Mouse (Mus musculus) midbrain, postnatal 0 days (tissue): ENCODE measurements at regions not wholly inside any gene's neighbourhood (a gene's known extent, or its start where the extent isn't known, plus 50 kb on each side); places are given as distances from the start of the nearest gene placed in this dataset.

ENCODE experiments used
- ATAC-seq: fragments of 200-750 bp; cut with Nextera tagmentation; 2 replicates; pipeline ENCODE4 v1.8.0; 2017; ENCODE audit warnings: moderate number of reproducible peaks, mild to moderate bottlenecking, moderate TSS enrichment, moderate library complexity; ENCODE audit not compliant: low FRiP score
- DNase-seq: peaks from one replicate; pipeline ENCODE4 v3.0.0-alpha.2; 2015; ENCODE audit warnings: low spot score
- H3K27ac ChIP-seq: fragments of 300-500 bp; sonication (generic); 2 replicates; pipeline ENCODE4 v1.5.1; 2014; ENCODE audit warnings: low read depth, mild to moderate bottlenecking, low read length, mixed read lengths
- H3K27me3 ChIP-seq: fragments of 300-500 bp; sonication (generic); 2 replicates; pipeline ENCODE4 v1.6.1; 2014; ENCODE audit warnings: low read length, control low read depth, mixed read lengths; ENCODE audit not compliant: insufficient read depth
- H3K36me3 ChIP-seq: fragments of 300-500 bp; sonication (generic); 2 replicates; pipeline ENCODE4 v1.6.1; 2014; ENCODE audit warnings: low read length, control low read depth, mixed read lengths; ENCODE audit not compliant: insufficient read depth
- H3K4me1 ChIP-seq: fragments of 300-500 bp; sonication (generic); 2 replicates; pipeline ENCODE4 v1.6.1; 2014; ENCODE audit warnings: mild to moderate bottlenecking, control low read depth, antibody characterized with exemption, low read length, mixed read lengths; ENCODE audit not compliant: insufficient read depth
- H3K4me2 ChIP-seq: fragments of 300-500 bp; sonication (generic); 2 replicates; pipeline ENCODE4 v1.6.1; 2014; ENCODE audit warnings: low read depth, mild to moderate bottlenecking, low read length, mixed read lengths; ENCODE audit not compliant: poor library complexity, severe bottlenecking
- H3K4me3 ChIP-seq: fragments of 300-500 bp; sonication (generic); 2 replicates; pipeline ENCODE4 v1.5.1; 2014; ENCODE audit warnings: low read depth, mild to moderate bottlenecking, low read length, moderate library complexity
- H3K9ac ChIP-seq: fragments of 300-500 bp; sonication (generic); replicated peaks from 2 replicates; pipeline ENCODE4 v1.6.1; 2014; ENCODE audit warnings: mild to moderate bottlenecking, low read length, moderate library complexity, mixed read lengths; ENCODE audit not compliant: poor library complexity, severe bottlenecking
- H3K9me3 ChIP-seq: fragments of 300-500 bp; sonication (generic); 2 replicates; pipeline ENCODE4 v1.6.1; 2016; ENCODE audit warnings: low read length, control low read depth
- CTCF ChIP-seq: IDR thresholded peaks from 2 replicates; pipeline ENCODE4 v1.5.1; 2016; ENCODE audit warnings: antibody characterized with exemption, mild to moderate bottlenecking
- WGBS: fragments of 180-500 bp; shearing (Covaris S2); extraction: QIAGEN DNeasy Blood & Tissue Kit; methylation state at CpG from one replicate; pipeline ENCODE4 v1.1.7; 2014; 5-methylcytosine and 5-hydroxymethylcytosine counted together

GRCm38 (mm10) chr6:106920951-106921350 lies 121.1 kb upstream of the Crbn start:
- DNase-seq = peak; percentile 12
- Histone ChIP-seq H3K36me3 (no peaks in the 10 kb centered on the region), H3K27ac (no peak overlapping the region), H3K4me2 (no peak overlapping the region), H3K9ac (no peak overlapping the region), H3K4me3 (no peak overlapping the region), H3K27me3 (no peaks in the 10 kb centered on the region), H3K4me1 (no peaks in the 10 kb centered on the region), H3K9me3 (no peaks in the 10 kb centered on the region)
- TF ChIP-seq CTCF = no peak
- 54% methylated on average over 2 of the region's 2 CpGs for WGBS
- ATAC-seq = no peak

- Histone ChIP-seq H3K27ac (no peak overlapping the region), H3K4me2 (no peak overlapping the region), H3K9ac (no peak overlapping the region), H3K27me3 (no peaks in the 10 kb centered on the region), H3K9me3 (no peaks in the 10 kb centered on the region), H3K4me1 (no peaks in the 10 kb centered on the region), H3K36me3 (no peaks in the 10 kb centered on the region), H3K4me3 (no peak overlapping the region)
- no peak for TF ChIP-seq CTCF
- ATAC-seq = no peak
- DNase-seq = peak; percentile 33
- 71% methylated on average over 2 of the region's 2 CpGs for WGBS
Observed at GRCm38 (mm10) chr6:106925486-106925885, 125.6 kb upstream of the Crbn start.

GRCm38 (mm10) chr6:106933584-106933983 lies 133.7 kb upstream of the Crbn start:
- no peak overlapping the region for H3K9ac ChIP-seq
- no peak overlapping the region for H3K4me2 ChIP-seq
- no peaks in the 10 kb centered on the region for H3K4me1 ChIP-seq
- H3K4me3 ChIP-seq = no peak overlapping the region
- 87% methylated on average over 6 of the region's 6 CpGs for WGBS
- DNase-seq = no peak
- ATAC-seq = no peak
- H3K9me3 ChIP-seq = no peaks in the 10 kb centered on the region
- H3K27ac ChIP-seq = no peak overlapping the region
- no peak for TF ChIP-seq CTCF
- no peaks in the 10 kb centered on the region for H3K36me3 ChIP-seq
- H3K27me3 ChIP-seq = no peaks in the 10 kb centered on the region

DNA sequence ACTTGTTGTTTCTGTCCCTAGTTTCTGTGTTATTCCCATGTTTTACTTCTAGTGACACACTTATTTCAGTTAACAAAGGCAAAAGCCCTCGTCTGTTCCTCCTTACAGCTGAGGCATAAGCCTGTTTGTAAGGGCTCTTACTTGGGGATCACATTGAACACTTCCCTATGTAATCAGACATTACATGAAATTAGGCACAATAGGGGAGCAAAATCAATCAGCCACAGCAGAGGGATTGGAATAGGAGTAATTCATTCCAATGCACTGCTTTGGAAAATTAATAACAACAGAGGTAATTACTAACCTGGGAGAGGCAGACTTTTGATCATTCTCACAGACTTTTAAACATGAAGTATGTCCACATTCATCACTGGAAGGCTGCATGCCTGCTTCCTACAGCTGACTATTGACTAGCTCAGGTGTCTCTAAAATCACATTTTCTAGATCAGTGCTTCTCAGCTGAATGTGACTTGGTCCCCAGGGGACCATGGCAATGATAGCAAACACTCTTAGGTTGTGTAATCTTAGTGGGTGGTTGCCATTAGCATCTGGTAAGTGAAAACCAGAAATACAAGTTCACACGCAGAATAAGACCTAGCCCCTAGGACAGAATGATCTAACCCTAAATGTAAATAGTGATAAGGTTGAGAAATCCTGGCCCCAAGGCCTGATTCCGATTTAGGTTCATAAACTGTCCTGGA lies 146.5 kb upstream of the Crbn start:
- no peaks in the 10 kb centered on the region for H3K4me1 ChIP-seq
- no peaks in the 10 kb centered on the region for H3K27me3 ChIP-seq
- H3K4me2 ChIP-seq = no peak overlapping the region
- H3K36me3 ChIP-seq = no peaks in the 10 kb centered on the region
- no peak overlapping the region for H3K27ac ChIP-seq
- ATAC-seq = no peak
- H3K9ac ChIP-seq = no peak overlapping the region
- H3K4me3 ChIP-seq = no peak overlapping the region
- no peak for TF ChIP-seq CTCF
- WGBS = 64% methylated on average over 3 of the region's 3 CpGs
- no peak for DNase-seq
- H3K9me3 ChIP-seq = no peaks in the 10 kb centered on the region

DNA sequence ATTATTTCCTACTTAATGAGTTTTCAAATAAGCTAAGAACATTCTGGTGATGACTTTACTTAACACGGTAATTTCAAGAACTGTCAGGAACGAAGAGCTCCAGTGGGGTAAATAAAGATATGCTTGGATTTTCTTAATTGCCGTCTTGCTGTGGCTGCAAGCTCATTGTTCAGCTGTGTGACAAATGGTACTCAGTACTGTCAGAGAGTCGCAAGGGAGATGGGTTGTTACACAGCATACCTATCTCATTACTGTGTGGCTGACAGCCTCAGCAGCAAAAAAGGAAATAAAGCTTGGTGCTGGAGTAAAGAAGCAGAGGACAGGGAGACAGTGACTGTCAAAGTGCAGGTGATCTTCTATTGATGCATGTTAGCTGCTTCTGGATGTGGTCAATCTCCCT lies 151.0 kb upstream of the Crbn start:
- Histone ChIP-seq H3K36me3 (no peaks in the 10 kb centered on the region), H3K4me1 (no peaks in the 10 kb centered on the region), H3K27ac (no peak overlapping the region), H3K9me3 (no peaks in the 10 kb centered on the region), H3K4me2 (no peak overlapping the region), H3K27me3 (no peaks in the 10 kb centered on the region), H3K9ac (no peak overlapping the region), H3K4me3 (no peak overlapping the region)
- ATAC-seq (no peak), DNase-seq (peak; percentile 23)
- no peak for TF ChIP-seq CTCF
- WGBS = 57% methylated on average over 4 of the region's 4 CpGs

DNA sequence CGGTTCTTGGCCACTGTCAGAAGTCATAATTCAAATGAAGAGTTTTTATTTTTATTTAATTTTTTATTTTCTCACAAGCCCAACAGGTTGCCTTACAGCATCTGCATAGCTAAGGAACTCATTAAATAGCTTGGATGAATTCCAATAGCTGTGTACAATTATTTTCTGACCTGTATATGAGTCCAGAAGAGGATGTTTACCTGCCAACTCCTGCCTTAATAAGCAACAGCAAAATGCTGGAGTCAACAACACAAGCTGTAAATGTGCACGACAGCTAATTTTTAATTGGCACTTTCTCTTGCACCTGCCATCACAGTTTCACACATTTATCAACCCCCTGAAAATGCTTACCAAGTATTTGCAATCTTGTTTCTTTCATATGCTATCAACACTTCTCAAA lies 161.4 kb upstream of the Crbn start:
- no peaks in the 10 kb centered on the region for H3K27me3 ChIP-seq
- no peaks in the 10 kb centered on the region for H3K4me1 ChIP-seq
- ATAC-seq = no peak
- no peak overlapping the region for H3K4me3 ChIP-seq
- no peak overlapping the region for H3K9ac ChIP-seq
- no peak overlapping the region for H3K27ac ChIP-seq
- DNase-seq = no peak
- WGBS = 77% methylated on average over 2 of the region's 2 CpGs
- no peaks in the 10 kb centered on the region for H3K9me3 ChIP-seq
- H3K36me3 ChIP-seq = no peaks in the 10 kb centered on the region
- no peak for TF ChIP-seq CTCF
- no peak overlapping the region for H3K4me2 ChIP-seq
